8 mouse cellular contexts compared by ENCODE assay signal in the genomic region with DNA sequence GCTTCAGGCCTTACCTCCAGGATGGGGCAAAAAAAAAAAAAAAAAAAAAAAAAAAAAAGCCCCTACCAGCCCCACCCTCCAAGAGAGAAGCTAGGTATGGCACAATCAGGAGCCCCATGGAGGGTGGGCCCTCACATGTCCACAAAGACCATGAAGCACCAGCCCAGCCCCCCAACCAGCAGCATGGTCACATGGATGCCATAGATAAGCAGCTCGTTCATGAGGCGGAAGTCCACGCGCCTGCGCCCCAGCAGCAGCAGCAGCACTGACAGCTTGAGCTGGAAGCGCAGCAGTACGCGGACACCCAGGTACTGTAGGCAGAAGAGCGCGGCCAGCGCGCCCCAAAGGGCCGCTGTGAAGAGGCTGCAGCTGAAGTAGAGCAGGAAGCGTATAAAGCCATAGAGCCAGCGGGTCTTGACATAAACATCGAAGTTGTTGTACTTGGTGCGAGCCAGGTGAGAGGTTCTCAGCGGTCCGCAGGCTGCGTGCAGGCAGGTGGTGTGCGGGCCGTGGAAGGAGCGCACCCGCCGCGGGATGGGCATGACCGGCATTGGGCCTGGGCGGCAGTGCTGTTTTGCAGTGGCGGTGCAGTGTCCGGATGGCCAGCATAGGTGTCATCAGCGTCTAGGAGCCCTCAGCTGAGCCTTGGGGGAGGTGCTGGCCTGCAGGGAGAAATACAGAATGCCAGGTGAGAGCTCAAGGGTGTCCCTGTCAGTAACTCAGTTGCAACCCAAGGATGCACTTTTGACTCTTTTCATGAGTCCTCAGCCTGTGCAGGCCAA. TPM values are rescaled to one million over a fixed set of nuclear protein-coding genes. Genes with fewer than 3 reads are reported as not detected.
DNase-seq lines count a peak whose midpoint lies in the region; ATAC-seq and TF ChIP-seq lines count a peak whose summit lies in the region.

No protein-coding gene starts in this region.

- no peaks in the 10 kb centered on the region for H3K27me3 ChIP-seq in heart, embryonic 14.5 days (ENCODE audit: control insufficient read depth, insufficient read depth, low read length)
- H3K27me3 ChIP-seq in intestine, embryonic 15.5 days (replicated peaks) = no peaks in the 10 kb centered on the region
- H3K27me3 ChIP-seq in midbrain, embryonic 10.5 days (ENCODE audit: low read depth, poor library complexity, severe bottlenecking) = no peaks in the 10 kb centered on the region

- peak overlapping the region; percentile 86 for H3K4me2 ChIP-seq in heart, embryonic 14.5 days (ENCODE audit: low read length)
- H3K4me2 ChIP-seq in intestine, embryonic 15.5 days (replicated peaks) = peak overlapping the region; percentile 91

- ATAC-seq in heart, embryonic 14.5 days (ENCODE audit: insufficient number of reproducible peaks, insufficient read depth, low FRiP score, low read depth) = no peak
- ATAC-seq in intestine, embryonic 15.5 days = no peak

- DNase-seq in heart, postnatal 4 days = no peak
- peak; percentile 47 for DNase-seq in brain, embryonic 14.5 days (ENCODE audit: low read depth)
- no peak for DNase-seq in midbrain, embryonic 10.5 days (ENCODE audit: low spot score)
- no peak for DNase-seq in T-cell, adult 2 months (ENCODE audit: low spot score)
- DNase-seq in gastrocnemius, postnatal 25 days = no peak
- DNase-seq in embryo, embryonic 9.5 days (ENCODE audit: extremely low spot score) = no peak

- TF ChIP-seq CTCF in brain, embryonic 14.5 days (IDR thresholded peaks at IDR 0.05; ENCODE audit: borderline replicate concordance, extremely low read depth, insufficient read depth, insufficient read length) = no peak

- H3K4me1 ChIP-seq in heart, embryonic 14.5 days (ENCODE audit: control insufficient read depth in 2 of 2, insufficient read depth in 2 of 2, low read length in 2 of 2) = peaks cover 13 to 27% of the 10 kb centered on the region in 2 experiments
- H3K4me1 ChIP-seq in intestine, embryonic 15.5 days (replicated peaks) = peaks cover 25% of the 10 kb centered on the region
- peaks cover 43% of the 10 kb centered on the region for H3K4me1 ChIP-seq in midbrain, embryonic 10.5 days

- H3K36me3 ChIP-seq in heart, embryonic 14.5 days (ENCODE audit: control insufficient read depth, insufficient read depth, low read length) = peaks cover 28% of the 10 kb centered on the region
- peaks cover 3% of the 10 kb centered on the region; the same call in 1 of the 2 replicates for H3K36me3 ChIP-seq in intestine, embryonic 15.5 days
- peaks cover 23% of the 10 kb centered on the region for H3K36me3 ChIP-seq in midbrain, embryonic 10.5 days

- H3K27ac ChIP-seq in heart, embryonic 14.5 days (replicated peaks in 1 of 2; ENCODE audit: control insufficient read depth in 1 of 2, insufficient read depth in 1 of 2, low read depth in 2 of 2, low read length in 2 of 2) = peak overlapping the region in 1 of 2 experiments; percentile 94; a peak in 2 of 4 replicates
- H3K27ac ChIP-seq in intestine, embryonic 15.5 days = no peak overlapping the region
- peak overlapping the region; percentile 99 for H3K27ac ChIP-seq in midbrain, embryonic 10.5 days (replicated peaks)

- TF ChIP-seq POLR2A in brain, embryonic 14.5 days (IDR thresholded peaks at IDR 0.05; ENCODE audit: borderline replicate concordance, extremely low read depth, insufficient read depth, insufficient read length, poor library complexity, severe bottlenecking) = no peak

- 57% methylated on average over 31 of the region's 31 CpGs for WGBS in heart, embryonic 14.5 days
- WGBS in intestine, embryonic 15.5 days = 76% methylated on average over 31 of the region's 31 CpGs
- WGBS in midbrain, embryonic 10.5 days = 79% methylated on average over 31 of the region's 31 CpGs

- H3K4me3 ChIP-seq in heart, embryonic 14.5 days (ENCODE audit: control insufficient read depth in 1 of 2, insufficient read depth in 1 of 2, low read depth in 1 of 2, low read length in 2 of 2) = peak overlapping the region; percentile 5 to 85; a peak in 3 of 4 replicates
- H3K4me3 ChIP-seq in intestine, embryonic 15.5 days (replicated peaks) = peak overlapping the region; percentile 76
- peak overlapping the region; percentile 83 for H3K4me3 ChIP-seq in midbrain, embryonic 10.5 days

- H3K9ac ChIP-seq in heart, embryonic 14.5 days (ENCODE audit: low read length) = peak overlapping the region; percentile 94; the same call in 1 of the 2 replicates
- peak overlapping the region; percentile 88 for H3K9ac ChIP-seq in intestine, embryonic 15.5 days

- H3K9me3 ChIP-seq in heart, embryonic 14.5 days (ENCODE audit: control insufficient read depth, low read length) = no peaks in the 10 kb centered on the region
- H3K9me3 ChIP-seq in intestine, embryonic 15.5 days = no peaks in the 10 kb centered on the region
- no peaks in the 10 kb centered on the region for H3K9me3 ChIP-seq in midbrain, embryonic 10.5 days (replicated peaks)

RNA-seq across cellular contexts. Expression of a gene that starts 15.4 kb away (rescaled TPM):
- polyA plus RNA-seq in heart, embryonic 14.5 days (2014; fragmentation: Nextera tagmentation; extraction: Ambion mirVana) = 6.2 and 6.9 TPM in 2 replicates
- total RNA-seq in heart, postnatal 4 days (2021) = 10 to 100 TPM; 11.1 to 11.4 TPM
- 12.0 and 14.8 TPM in 2 replicates for polyA plus RNA-seq in brain, embryonic 14.5 days (2012; rRNA removed)
- 14.4 and 16.9 TPM in 2 replicates for polyA plus RNA-seq in intestine, embryonic 15.5 days (2015; fragmentation: Nextera tagmentation; extraction: Ambion mirVana)
- 4.3 and 5.6 TPM in 2 replicates for polyA plus RNA-seq in midbrain, embryonic 10.5 days (2016; fragmentation: Nextera tagmentation; extraction: Ambion mirVana)
- total RNA-seq in gastrocnemius, postnatal 25 days (2021) = 10 to 100 TPM; 18.2 to 23.7 TPM
